Mouse (Mus musculus): ENCODE measurements around the gene Arhgap29.

Arhgap29 gene

GRCm38 (mm10) chr3:122012464-122012863, 60.1 kb downstream of the Arhgap29 start:
- no peak for DNase-seq (ENCODE audit: low spot score)

DNA sequence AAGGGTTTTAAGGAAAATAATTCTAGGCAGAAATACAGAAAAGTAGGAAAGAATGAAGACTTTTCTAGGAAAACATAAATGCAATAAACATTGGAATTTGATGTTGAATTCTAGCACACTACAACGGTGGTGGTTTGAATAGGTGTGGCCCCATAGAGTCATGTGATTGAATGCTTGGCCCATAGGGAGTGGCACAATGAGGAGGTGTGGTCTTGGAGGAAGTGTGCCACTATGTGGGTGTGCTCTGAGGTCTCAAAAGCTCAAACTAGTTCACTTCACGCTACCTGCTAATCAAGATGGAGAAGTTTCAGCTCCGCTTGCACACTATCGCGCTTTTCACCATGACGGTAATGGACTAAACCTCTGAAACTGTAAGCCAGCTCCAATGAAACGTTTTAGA, 66.1 kb downstream of the Arhgap29 start:
- no peak for DNase-seq (ENCODE audit: low spot score)

GRCm38 (mm10) chr3:122019159-122019558, 66.8 kb downstream of the Arhgap29 start:
- DNase-seq (ENCODE audit: low spot score) = no peak

DNA sequence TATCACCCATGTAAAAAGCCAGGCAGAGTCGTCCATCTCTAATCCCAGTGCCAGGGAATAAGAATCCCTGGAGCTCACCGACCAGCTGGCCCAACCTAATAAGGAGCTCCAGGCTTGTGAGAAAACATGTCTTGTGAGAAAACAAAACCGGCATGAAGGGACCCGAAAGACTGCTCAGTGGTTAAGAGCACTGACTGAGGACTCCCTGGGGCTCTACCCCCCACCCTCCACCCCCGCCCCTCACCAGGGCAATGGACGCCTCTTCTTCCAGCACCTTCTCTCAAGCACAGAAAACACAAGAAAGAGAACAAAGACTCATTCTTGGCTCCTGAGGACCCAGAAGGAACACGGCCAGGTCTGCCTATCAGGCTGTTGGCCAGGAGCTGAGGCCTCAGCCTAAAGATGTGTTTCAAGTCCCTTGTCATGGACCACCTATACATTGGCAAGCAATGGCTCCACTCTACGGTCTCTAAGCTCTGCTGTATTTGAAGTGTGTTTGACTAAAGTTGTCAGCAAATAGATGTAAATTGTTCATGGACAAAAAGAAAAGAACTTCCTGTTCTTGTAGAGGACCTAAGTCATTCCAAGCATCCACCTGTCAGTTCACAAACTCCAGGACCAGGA, 68.8 kb downstream of the Arhgap29 start:
- no peak for DNase-seq (ENCODE audit: low spot score)

- no peak for DNase-seq (ENCODE audit: low spot score)
Measured at GRCm38 (mm10) chr3:122022355-122022754, 70.0 kb downstream of the Arhgap29 start.

GRCm38 (mm10) chr3:122026676-122027075, 74.3 kb downstream of the Arhgap29 start:
- DNase-seq (ENCODE audit: low spot score) = no peak

DNA sequence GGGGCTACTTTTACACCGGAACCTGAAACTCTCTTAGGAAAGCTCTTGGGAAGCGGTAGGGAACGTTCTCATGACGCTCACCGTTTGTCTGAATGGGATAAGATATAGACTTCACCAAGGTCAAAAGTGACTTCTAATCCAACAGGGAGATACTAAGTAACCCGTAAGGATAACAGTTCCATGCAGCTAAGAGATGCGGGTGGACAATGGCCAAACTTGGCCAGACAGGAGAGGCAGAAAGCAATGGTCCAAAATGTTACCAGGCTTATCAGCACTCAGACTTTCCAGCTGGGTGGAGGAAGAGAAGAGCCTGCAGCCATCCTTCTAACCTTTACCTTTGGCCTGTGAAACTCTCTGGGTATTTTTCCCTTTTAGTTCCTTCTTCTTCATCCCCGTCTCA, 75.4 kb downstream of the Arhgap29 start:
- DNase-seq (ENCODE audit: low spot score) = no peak

- DNase-seq (ENCODE audit: low spot score) = peak; percentile 50
Measured at GRCm38 (mm10) chr3:122033248-122033837, 81.0 kb downstream of the Arhgap29 start.

DNA sequence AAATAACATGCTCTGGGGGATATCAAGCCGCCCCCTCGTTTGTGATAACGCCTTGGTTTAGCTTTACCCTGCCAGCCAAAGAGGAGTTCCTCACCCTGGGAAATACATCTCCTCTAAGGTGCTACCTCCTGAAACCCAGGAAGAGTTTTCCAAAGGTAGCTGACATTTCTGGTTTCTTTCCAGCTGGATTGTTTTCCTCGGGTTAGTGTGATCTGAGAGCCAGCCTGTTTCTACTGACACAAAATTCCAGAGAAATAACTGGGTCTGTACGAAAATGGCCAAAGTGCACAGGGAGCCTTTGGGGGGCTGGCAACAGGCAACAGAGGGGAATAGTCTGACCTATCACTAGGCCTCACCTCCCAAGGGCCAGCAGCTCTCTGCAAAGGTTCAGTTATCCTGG, 81.9 kb downstream of the Arhgap29 start:
- no peak for DNase-seq (ENCODE audit: low spot score)

- DNase-seq (ENCODE audit: low spot score) = no peak
Measured at GRCm38 (mm10) chr3:122035092-122035491, 82.8 kb downstream of the Arhgap29 start.

GRCm38 (mm10) chr3:122040522-122040921, 88.2 kb downstream of the Arhgap29 start:
- DNase-seq (ENCODE audit: low spot score) = no peak

DNA sequence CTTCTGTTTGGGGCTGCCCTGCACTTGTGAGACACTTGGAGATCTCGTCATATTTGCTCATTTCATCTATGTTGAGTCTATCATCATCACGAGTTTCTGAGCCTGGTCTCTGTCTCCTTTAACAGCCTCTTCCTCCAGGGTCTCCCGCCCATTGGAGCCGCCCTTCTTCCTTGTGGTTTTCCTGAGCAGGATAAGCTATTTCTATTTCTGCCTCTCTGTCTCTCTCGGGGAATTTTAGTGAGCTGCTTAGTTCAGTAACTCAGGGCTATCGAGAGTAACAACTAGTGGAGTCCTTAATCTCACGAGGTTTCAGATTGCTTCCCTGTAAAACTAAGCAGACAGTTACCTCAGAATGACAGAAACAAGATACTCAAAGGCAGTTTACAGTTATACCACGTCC, 90.8 kb downstream of the Arhgap29 start:
- DNase-seq (ENCODE audit: low spot score) = no peak

DNA sequence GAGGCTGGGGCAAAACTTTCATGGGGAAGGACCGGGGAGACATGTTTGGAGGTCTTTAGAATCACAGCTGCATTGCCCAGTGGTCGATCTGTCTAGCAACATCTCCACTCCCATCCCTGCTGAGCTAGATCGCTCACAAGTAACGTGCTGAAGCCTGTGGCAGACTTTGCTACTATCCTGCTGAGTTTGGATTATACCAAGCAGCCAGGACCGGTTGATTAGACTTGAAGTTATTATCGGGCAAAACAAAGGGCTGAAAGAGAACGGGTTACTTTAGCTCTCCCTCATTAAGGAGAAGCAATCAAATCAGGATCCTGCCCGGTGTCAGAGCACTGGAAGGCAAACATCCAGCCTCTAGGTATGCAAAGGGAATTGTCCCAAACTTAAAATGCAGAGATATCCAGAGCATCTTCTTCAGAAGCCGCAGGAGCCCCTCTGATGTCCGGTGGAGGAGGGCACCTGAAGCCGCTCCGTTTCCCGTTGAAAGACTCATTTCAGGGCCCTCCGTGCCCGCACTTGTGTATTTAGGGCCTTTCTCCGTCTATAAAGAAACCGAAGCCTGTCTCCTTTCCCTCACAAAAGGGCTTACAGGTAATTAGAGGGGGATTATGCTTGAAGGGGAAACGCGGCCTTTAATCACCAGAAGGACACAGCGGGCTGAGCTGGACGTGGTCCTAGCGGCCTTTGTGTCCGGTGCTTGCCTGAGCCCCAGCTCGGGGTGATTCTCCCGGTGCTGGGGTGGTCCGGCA, 91.6 kb downstream of the Arhgap29 start, which contains the start of gene Abca4:
TSS of gene Abca4 (plus strand) at position 645 of the 749 bp plus-strand sequence.
- DNase-seq (ENCODE audit: low spot score) = no peak

- DNase-seq (ENCODE audit: low spot score) = no peak
Measured at GRCm38 (mm10) chr3:122046187-122046620, 93.9 kb downstream of the Arhgap29 start.

DNA sequence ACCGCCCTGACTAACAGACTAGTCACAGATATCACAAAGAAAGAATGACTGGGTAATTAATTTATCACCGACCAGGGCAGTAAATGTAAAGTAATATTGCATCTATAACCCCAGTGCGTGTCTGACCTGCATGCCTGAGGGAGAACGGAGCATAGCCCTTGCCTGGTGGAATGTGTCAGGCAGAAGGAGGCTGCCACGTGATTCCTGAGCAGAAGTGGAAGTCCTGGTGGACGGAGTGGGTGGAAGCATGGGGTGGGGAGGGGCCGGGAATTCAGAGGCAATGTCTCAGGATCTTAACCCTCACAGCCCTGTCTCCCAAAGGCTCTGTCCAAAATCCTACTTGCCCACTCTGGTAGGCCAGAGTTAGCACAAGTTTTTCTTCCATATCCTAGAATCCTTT, 95.1 kb downstream of the Arhgap29 start:
- DNase-seq (ENCODE audit: low spot score) = no peak

DNA sequence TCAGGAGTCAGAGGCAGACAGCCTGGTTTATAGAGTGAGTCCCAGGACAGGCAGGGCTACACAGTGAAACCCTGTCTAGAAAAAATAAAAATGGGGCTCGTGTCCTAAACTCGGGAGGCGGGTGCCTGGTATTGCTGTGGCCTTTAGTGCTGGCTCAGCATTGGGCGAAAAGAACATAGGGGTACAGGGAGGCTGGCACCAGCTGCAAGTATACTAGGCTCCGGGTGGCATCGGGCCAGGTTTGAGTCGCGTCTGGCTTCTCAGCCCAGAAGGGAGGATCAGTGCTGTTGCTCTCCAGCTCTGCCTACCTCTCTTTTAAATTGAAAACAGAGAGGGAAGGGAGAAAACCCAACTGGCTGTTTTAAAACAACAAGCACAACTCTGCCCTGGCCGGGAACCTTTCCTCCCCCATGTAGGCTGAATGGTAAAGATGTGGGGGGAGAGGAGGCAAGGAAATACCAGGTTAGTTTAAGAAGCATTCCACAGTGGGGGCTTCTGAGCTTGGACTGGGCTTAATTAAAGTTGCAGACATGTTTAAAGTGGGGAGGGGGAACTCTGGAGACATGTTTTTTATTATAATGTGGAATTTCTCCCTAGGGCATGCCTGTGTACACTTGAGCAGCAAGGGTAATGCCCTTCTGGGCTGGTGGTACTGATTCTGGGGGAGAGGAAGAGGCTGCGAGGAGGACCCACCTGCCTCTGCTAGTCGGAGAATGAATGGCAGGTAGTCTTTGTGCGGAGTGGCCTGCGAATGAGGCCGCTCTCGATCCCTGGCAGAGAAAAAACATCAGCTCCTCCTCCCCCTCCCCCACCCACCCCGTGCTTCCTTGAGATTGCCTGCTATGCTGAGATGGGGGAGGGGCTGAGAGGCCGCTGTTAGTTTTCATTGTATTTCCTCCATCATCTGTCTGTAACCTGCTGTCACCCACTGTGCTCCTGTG, 95.8 kb downstream of the Arhgap29 start:
- DNase-seq (ENCODE audit: low spot score) = peak; percentile 78

GRCm38 (mm10) chr3:122049158-122049557, 96.8 kb downstream of the Arhgap29 start:
- no peak for DNase-seq (ENCODE audit: low spot score)

DNA sequence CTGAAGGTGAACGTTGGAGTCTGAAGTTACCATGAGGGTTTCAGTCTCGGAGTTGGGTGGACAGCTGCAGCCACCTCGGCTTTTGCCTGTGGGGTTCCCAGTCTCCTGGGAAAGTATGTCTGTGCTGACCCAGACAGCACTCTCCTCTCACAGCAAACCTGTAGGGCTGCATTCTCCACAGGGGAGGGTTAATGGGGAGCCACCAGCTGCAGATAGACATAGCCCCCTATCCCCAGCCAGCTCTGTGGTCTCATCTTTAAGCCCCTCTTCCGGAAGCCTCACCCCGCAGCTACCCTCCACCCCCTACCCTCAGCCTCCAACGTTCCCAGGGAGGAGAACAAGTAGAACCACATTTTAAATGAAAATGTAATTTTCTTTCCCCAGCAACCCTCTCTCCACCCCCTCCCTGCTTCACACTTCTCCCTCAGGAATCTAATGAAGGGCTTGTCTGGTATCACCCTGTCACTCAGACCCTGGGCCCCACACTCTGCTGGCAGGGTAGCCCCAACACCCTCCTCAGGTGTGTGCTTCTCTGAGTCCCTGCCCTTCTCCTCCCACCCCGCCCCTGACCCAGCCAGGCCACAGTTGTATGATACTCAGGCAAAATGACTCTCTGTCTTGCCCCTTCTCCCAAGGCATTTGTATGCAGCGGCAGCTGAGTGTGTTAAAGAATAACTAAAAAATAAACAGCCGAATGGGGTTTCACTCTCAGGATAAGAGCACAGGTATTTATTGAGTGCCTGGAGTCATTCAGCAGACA, 106.3 kb downstream of the Arhgap29 start:
- DNase-seq (ENCODE audit: low spot score) = no peak

- no peak for DNase-seq (ENCODE audit: low spot score)
Measured at GRCm38 (mm10) chr3:122062586-122062985, 110.2 kb downstream of the Arhgap29 start.

- no peak for DNase-seq (ENCODE audit: low spot score)
Measured at GRCm38 (mm10) chr3:122064556-122065410, 112.4 kb downstream of the Arhgap29 start.
